Mouse (Mus musculus) liver, postnatal 0 days (tissue): Measurements from ENCODE around the gene Prelid3b. TPM values are rescaled to one million over a fixed set of nuclear protein-coding genes. Genes with fewer than 3 reads are reported as not detected.

ENCODE experiments used
- ATAC-seq: fragments of 200-750 bp; cut with Nextera tagmentation; 2 replicates; pipeline ENCODE4 v1.8.0; 2017; ENCODE audit warnings: mild to moderate bottlenecking, moderate library complexity
- DNase-seq: peaks from one replicate; pipeline ENCODE4 v3.0.0-alpha.2; 2016
- H3K27ac ChIP-seq: fragments of 300-500 bp; sonication (generic); 2 replicates; pipeline ENCODE4 v1.5.1; 2014; ENCODE audit warnings: antibody characterized with exemption, moderate library complexity, mild to moderate bottlenecking, low read depth
- H3K27me3 ChIP-seq: fragments of 300-500 bp; sonication (generic); 2 replicates; pipeline ENCODE4 v1.6.1; 2014; ENCODE audit warnings: low read length, control low read depth, mixed read lengths; ENCODE audit not compliant: insufficient read depth
- H3K36me3 ChIP-seq: fragments of 300-500 bp; sonication (generic); replicated peaks from 2 replicates; pipeline ENCODE4 v1.6.1; 2014; ENCODE audit warnings: mild to moderate bottlenecking, control low read depth, low read length, moderate library complexity, mixed read lengths; ENCODE audit not compliant: insufficient read depth
- H3K4me1 ChIP-seq: fragments of 300-500 bp; sonication (generic); 2 replicates; pipeline ENCODE4 v1.6.1; 2014; ENCODE audit warnings: antibody characterized with exemption, mild to moderate bottlenecking, control low read depth; ENCODE audit not compliant: insufficient read depth
- H3K4me2 ChIP-seq: fragments of 300-500 bp; sonication (generic); 2 replicates; pipeline ENCODE4 v1.6.1; 2014; ENCODE audit warnings: low read depth, mild to moderate bottlenecking, low read length, moderate library complexity, mixed read lengths
- H3K4me3 ChIP-seq: fragments of 300-500 bp; sonication (generic); 2 replicates; pipeline ENCODE4 v1.5.1; 2014; ENCODE audit warnings: low read depth, low read length
- H3K9ac ChIP-seq: fragments of 300-500 bp; sonication (generic); replicated peaks from 2 replicates; pipeline ENCODE4 v1.6.1; 2014; ENCODE audit warnings: mild to moderate bottlenecking, moderate library complexity
- H3K9me3 ChIP-seq: fragments of 300-500 bp; sonication (generic); 2 replicates; pipeline ENCODE4 v1.6.1; 2016; ENCODE audit warnings: mild to moderate bottlenecking, control low read depth, low read length, mixed read lengths
- CTCF ChIP-seq: sonication (generic); IDR thresholded peaks from 2 replicates; pipeline ENCODE4 v1.5.1; 2016; ENCODE audit warnings: antibody characterized with exemption, low read depth
- EP300 ChIP-seq: IDR thresholded peaks from 2 replicates; pipeline ENCODE4 v1.6.1; 2016; ENCODE audit warnings: antibody characterized with exemption, low read depth, mild to moderate bottlenecking
- WGBS: fragments of 180-500 bp; shearing (Covaris S2); extraction: QIAGEN DNeasy Blood & Tissue Kit; methylation state at CpG from one replicate; pipeline ENCODE4 v1.1.7; 2014; ENCODE audit not compliant: insufficient replicate concordance; 5-methylcytosine and 5-hydroxymethylcytosine counted together
- polyA plus RNA-seq: library from polyadenylated mRNA; unstranded; fragments of >200 nt; fragmentation: Nextera tagmentation; extraction: Ambion mirVana; gene quantifications from 2 replicates; pipeline ENCODE4 v1.2.1, GENCODE M21; 2015

Prelid3b gene
- polyA plus RNA-seq, 1 experiment from 2014 or later, result 72.3 TPM

DNA sequence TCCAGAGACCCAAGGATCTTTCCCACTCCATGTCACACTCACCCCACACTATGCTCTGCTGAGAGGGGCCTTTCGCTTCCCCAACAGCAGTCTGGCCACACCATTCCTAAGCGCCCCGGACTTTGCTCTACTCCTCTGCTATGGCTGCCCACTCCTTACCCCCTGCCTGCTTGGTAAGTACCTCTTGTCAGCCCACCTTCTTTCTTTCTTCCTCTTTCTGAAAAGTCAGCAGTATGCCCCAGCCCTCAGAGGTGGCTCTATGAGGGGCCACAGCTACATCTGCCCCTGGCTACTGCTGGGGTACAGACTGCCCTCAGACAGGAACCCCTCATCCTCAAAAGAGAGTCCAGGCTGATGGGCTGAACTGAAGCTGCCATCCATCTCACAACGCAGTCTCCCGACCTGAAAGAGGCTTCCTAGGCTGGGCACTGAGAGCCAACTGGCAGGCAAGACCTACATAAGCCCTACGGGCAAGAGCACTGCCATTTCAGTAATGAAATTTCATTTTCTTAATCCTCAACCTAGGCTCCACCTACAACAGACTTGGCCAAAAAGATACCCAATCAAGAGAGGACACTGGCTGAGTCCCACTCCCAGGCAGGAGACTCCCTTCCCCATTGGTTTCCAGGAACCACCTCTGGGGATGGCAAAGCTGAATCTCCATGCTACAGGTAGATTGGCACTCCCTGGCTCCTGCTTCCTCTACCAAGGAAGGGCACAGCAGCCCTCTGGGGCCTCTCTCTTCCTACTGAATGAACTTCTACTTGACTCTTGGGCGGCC is 35.8 kb downstream of the Prelid3b start:
- Histone ChIP-seq H3K9ac (peak overlapping the region; percentile 70), H3K4me3 (peak overlapping the region; percentile 67), H3K4me2 (peak overlapping the region; percentile 95), H3K27me3 (no peaks in the 10 kb centered on the region), H3K36me3 (peaks cover 30% of the 10 kb centered on the region), H3K27ac (peak overlapping the region; percentile 85), H3K9me3 (no peaks in the 10 kb centered on the region), H3K4me1 (peaks cover 41% of the 10 kb centered on the region)
- TF ChIP-seq EP300 (no peak), CTCF (no peak)
- no peak; the same call in 1 of the 2 replicates for ATAC-seq
- no peak for DNase-seq
- WGBS, result 81% methylated on average over 7 of the region's 7 CpGs

DNA sequence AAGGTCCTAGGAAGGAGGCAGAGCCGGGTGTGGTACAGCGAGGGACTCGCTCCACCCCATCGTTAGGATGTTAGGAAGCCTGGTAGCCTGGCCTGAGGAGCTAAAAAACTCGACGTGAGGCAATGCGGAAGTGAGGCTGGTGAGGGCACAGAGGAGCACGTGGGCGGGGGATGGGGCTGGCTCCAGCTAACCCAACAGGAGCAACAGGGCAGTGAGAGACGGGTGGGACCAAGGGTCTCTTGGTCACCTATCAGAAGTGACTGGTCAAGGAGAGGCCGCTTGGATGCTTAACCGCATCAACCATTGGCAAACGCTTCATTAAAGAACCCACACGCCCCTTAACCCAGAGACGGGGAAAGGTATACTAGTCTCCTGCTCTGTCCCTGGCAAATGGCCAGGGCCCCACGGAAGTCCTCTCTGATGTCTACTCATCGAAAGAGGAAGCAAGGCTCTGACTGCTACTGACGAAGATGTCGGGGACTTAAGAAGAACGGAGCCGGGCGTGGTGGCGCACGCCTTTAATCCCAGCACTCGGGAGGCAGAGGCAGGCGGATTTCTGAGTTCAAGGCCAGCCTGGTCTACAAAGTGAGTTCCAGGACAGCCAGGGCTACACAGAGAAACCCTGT is 36.7 kb downstream of the Prelid3b start:
- no peaks in the 10 kb centered on the region for H3K9me3 ChIP-seq
- H3K4me3 ChIP-seq, result no peak overlapping the region
- DNase-seq, result peak; percentile 48
- H3K27ac ChIP-seq, result peak overlapping the region; percentile 3; the same call in 1 of the 2 replicates
- H3K9ac ChIP-seq, result no peak overlapping the region
- H3K4me2 ChIP-seq, result peak overlapping the region; percentile 13; the same call in 1 of the 2 replicates
- H3K4me1 ChIP-seq, result peaks cover 41% of the 10 kb centered on the region
- no peaks in the 10 kb centered on the region for H3K27me3 ChIP-seq
- H3K36me3 ChIP-seq, result peaks cover 36% of the 10 kb centered on the region
- 68% methylated on average over 26 of the region's 26 CpGs for WGBS
- 0 out of 2 replicates have a peak, but pooled peaks have one; percentile 6 for ATAC-seq
- no peak for TF ChIP-seq CTCF
- no peak for TF ChIP-seq EP300

DNA sequence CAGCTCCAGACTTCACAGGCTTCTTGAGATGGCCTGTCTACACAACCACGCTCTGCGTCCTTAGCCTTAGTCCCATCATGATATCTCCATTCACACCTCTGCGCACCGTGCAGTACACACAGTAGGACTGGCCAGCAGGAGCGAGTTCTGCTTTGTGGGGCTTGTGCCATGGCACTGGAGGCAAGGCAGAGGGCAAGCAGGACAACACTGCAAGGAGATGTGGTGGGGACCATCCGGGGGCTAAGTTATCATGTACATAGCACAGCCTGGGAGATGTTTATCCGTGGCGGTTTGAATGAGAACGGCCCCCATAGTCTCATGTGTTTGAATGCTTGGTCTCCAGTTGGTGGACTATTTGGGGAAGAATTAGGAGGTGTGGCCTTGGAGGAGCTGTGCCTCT is 37.9 kb downstream of the Prelid3b start:
- Histone ChIP-seq H3K4me2 (no peak overlapping the region), H3K4me1 (peaks cover 39% of the 10 kb centered on the region), H3K9ac (no peak overlapping the region), H3K27ac (no peak overlapping the region), H3K9me3 (no peaks in the 10 kb centered on the region), H3K27me3 (no peaks in the 10 kb centered on the region), H3K4me3 (no peak overlapping the region), H3K36me3 (peaks cover 43% of the 10 kb centered on the region)
- 94% methylated on average over 9 of the region's 9 CpGs for WGBS
- no peak for ATAC-seq
- TF ChIP-seq CTCF (no peak), EP300 (no peak)
- DNase-seq, result no peak

DNA sequence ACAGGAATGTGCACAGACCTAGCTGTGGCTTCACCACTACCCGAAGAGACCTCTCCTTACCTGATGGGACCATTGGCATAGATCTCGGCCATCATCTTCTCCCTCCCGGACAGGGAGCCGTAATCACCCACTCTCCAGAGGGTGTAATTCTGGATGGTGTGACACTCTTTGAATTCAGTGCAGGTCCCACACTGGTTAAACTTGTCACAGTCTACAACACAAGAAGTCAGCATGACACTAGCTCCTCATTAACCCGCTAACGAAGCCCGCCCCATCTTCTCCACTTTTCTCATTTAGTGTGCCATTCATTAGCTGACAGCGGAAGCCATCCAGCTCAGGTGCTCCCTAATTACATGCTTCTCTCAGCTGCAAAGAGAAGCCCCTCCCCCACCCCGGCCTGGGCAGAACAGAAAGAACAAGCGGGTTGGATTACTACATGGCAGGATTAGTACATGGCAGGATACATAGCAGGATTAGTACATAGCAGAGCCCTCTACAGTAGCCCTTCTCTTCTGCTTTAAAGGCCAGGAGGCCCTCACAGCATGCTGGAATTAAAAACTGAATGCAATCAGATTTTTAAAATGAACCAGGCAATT is 43.8 kb downstream of the Prelid3b start:
- H3K4me3 ChIP-seq, result no peak overlapping the region
- peaks cover 78% of the 10 kb centered on the region for H3K36me3 ChIP-seq
- no peak overlapping the region for H3K27ac ChIP-seq
- no peak for TF ChIP-seq EP300
- TF ChIP-seq CTCF, result no peak
- no peaks in the 10 kb centered on the region for H3K27me3 ChIP-seq
- no peaks in the 10 kb centered on the region for H3K9me3 ChIP-seq
- no peak overlapping the region for H3K4me2 ChIP-seq
- no peak overlapping the region for H3K9ac ChIP-seq
- no peak for ATAC-seq
- 87% methylated on average over 10 of the region's 10 CpGs for WGBS
- DNase-seq, result no peak
- no peaks in the 10 kb centered on the region for H3K4me1 ChIP-seq

DNA sequence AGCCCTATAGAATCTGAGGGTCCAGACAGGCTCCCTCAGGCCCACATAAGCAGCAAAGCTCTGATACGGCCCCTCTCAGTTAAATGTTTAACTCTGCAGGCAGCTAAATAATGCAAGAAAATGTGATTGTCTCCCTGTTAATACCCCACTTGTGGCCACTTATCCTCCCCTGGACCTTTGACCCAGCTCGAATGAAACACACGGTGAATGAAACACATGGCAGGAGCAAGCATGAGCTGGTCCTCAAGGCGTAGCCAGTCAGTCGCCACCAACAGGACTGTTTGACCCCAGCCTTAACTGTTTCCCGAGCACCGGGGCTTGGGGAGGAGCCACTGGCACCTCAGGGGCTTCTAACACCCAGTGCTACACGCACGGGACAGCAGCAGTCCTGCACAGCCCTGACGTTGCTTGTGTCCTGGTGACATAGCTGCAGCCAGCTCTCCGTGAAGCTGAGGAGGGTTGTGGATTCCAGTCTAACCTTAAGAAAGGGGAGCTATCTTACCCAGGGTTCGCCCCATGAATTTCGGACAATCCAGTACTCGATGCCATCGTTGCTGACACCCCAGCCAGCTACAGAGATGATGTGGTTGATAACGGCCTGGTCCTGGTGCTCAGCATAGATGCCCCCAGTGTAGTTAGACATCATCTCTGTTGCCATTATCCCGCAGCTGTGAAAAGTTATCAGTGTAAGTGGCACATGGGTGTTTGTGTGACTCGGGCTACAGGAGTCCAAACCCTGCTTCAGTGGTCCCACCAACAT is 44.6 kb downstream of the Prelid3b start:
- Histone ChIP-seq H3K4me1 (no peaks in the 10 kb centered on the region), H3K27ac (no peak overlapping the region), H3K4me3 (no peak overlapping the region), H3K27me3 (no peaks in the 10 kb centered on the region), H3K36me3 (peaks cover 79% of the 10 kb centered on the region), H3K9ac (no peak overlapping the region), H3K9me3 (no peaks in the 10 kb centered on the region), H3K4me2 (no peak overlapping the region)
- 87% methylated on average over 18 of the region's 18 CpGs for WGBS
- ATAC-seq (no peak), DNase-seq (no peak)
- TF ChIP-seq EP300 (no peak), CTCF (no peak)

DNA sequence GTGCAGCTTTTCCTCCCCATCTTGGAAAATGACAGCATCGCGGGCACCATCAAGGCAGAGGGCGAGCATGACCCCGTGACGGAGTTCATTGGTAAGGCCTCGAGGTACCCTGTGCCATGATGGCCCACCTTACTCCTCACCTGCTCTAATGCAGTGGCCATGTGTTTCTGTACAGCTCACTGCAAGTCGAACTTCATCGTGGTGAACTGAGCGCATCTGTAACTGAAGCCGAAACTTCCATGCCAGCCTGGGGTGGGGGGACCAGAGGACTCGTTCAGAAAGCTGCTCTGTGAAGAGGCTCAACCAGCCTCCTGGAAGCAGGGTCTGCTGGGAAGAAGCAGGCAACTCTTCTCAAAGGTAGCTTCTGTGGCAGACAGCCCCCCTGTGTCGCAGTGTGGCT is 46.0 kb downstream of the Prelid3b start:
- peaks cover 81% of the 10 kb centered on the region for H3K36me3 ChIP-seq
- DNase-seq (no peak), ATAC-seq (no peak)
- no peak overlapping the region for H3K9ac ChIP-seq
- no peak overlapping the region for H3K4me2 ChIP-seq
- TF ChIP-seq CTCF, result no peak
- TF ChIP-seq EP300, result no peak
- no peaks in the 10 kb centered on the region for H3K9me3 ChIP-seq
- H3K4me3 ChIP-seq, result no peak overlapping the region
- H3K27me3 ChIP-seq, result no peaks in the 10 kb centered on the region
- no peaks in the 10 kb centered on the region for H3K4me1 ChIP-seq
- 90% methylated on average over 12 of the region's 12 CpGs for WGBS
- no peak overlapping the region for H3K27ac ChIP-seq
